Mouse (Mus musculus) heart, embryonic 16.5 days (tissue): ENCODE measurements at regions not wholly inside any gene's neighbourhood (a gene's known extent, or its start where the extent isn't known, plus 50 kb on each side); places are given as distances from the start of the nearest gene placed in this dataset.

ENCODE experiments used
- ATAC-seq: fragments of 200-750 bp; cut with Nextera tagmentation; replicated peaks from 2 replicates; pipeline ENCODE4 v1.8.0; 2017; ENCODE audit warnings: moderate number of reproducible peaks; ENCODE audit not compliant: insufficient read depth, low FRiP score; ENCODE audit errors: extremely low read depth
- H3K27ac ChIP-seq: fragments of 300-500 bp; sonication (generic); 2 replicates; pipeline ENCODE4 v1.5.1; 2014; ENCODE audit warnings: mild to moderate bottlenecking, low read length, control low read depth, moderate library complexity
- H3K27me3 ChIP-seq: fragments of 300-500 bp; sonication (generic); 2 replicates; pipeline ENCODE4 v1.6.1; 2014; ENCODE audit warnings: low read length, mixed read lengths; ENCODE audit not compliant: control insufficient read depth, insufficient read depth
- H3K36me3 ChIP-seq: fragments of 300-500 bp; sonication (generic); 2 replicates; pipeline ENCODE4 v1.6.1; 2014; ENCODE audit not compliant: control insufficient read depth, insufficient read depth
- H3K4me1 ChIP-seq: fragments of 300-500 bp; sonication (generic); 2 replicates; pipeline ENCODE4 v1.6.1; 2014; ENCODE audit warnings: low read length, mixed read lengths; ENCODE audit not compliant: control insufficient read depth, insufficient read depth
- H3K4me2 ChIP-seq: fragments of 300-500 bp; sonication (generic); 2 replicates; pipeline ENCODE4 v1.6.1; 2014; ENCODE audit warnings: low read depth, mild to moderate bottlenecking, control low read depth, low read length
- H3K4me3 ChIP-seq: fragments of 300-500 bp; sonication (generic); 2 replicates; pipeline ENCODE4 v1.5.1; 2014; ENCODE audit warnings: mild to moderate bottlenecking, control low read depth, low read length
- H3K9ac ChIP-seq: fragments of 300-500 bp; sonication (generic); 2 replicates; pipeline ENCODE4 v1.6.1; 2014; ENCODE audit warnings: low read length, control low read depth
- H3K9me3 ChIP-seq: fragments of 300-500 bp; sonication (generic); replicated peaks from 2 replicates; pipeline ENCODE4 v1.6.1; 2016; ENCODE audit warnings: low read length; ENCODE audit not compliant: control insufficient read depth
- WGBS: fragments of 180-500 bp; shearing (Covaris S2); extraction: QIAGEN DNeasy Blood & Tissue Kit; methylation state at CpG from one replicate; pipeline ENCODE4 v1.1.7; 2014; 5-methylcytosine and 5-hydroxymethylcytosine counted together

DNA sequence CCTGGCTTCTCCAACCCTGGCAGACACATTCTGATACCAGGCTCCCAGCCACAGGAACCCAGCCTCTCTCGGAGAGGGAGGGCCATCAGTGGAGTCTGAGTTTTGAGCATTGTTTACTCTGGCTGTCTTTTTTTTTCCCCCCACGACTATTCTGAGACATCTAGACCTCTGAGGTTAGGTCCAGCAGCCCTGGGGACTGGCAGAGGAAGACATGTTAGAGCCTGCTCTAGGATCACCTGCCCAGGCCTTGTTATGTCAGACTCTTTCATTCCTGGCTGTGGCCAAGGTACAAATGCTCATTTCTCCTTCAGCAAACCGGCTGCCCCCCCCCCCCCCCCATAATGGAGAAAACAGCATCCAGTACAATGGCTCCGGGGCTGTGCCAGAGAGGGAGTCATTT is 291.4 kb downstream of the CK137956 start:
- Histone ChIP-seq H3K36me3 (no peaks in the 10 kb centered on the region), H3K27ac (no peak overlapping the region), H3K4me3 (no peak overlapping the region), H3K9me3 (no peaks in the 10 kb centered on the region), H3K4me2 (no peak overlapping the region), H3K4me1 (no peaks in the 10 kb centered on the region), H3K9ac (no peak overlapping the region), H3K27me3 (no peaks in the 10 kb centered on the region)
- WGBS: 34% methylated on average over 4 of the region's 4 CpGs
- no peak for ATAC-seq

DNA sequence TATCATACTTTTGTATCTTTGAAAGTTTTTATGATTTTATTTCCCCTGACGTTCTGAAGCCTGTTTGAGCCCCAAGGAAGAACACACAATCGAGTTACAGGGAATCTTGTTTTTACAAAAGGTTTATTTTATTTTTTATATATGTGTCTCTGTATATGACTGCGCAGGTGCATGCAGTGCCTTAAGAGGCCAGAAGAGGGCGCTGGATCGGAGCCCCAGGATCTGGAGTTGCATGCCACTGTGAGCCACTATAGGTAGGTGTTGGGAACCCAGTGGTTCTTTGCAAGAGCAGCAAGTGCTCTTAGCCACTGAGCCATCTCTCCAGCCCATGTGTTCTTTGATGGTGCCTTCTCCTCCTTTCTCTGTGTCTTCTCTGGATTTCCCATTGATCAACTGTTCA is 292.3 kb downstream of the CK137956 start:
- H3K9me3 ChIP-seq: no peaks in the 10 kb centered on the region
- 50% methylated on average over 5 of the region's 5 CpGs for WGBS
- no peak for ATAC-seq
- no peaks in the 10 kb centered on the region for H3K36me3 ChIP-seq
- H3K4me2 ChIP-seq: no peak overlapping the region
- H3K4me1 ChIP-seq: no peaks in the 10 kb centered on the region
- no peaks in the 10 kb centered on the region for H3K27me3 ChIP-seq
- no peak overlapping the region for H3K9ac ChIP-seq
- H3K27ac ChIP-seq: no peak overlapping the region
- no peak overlapping the region for H3K4me3 ChIP-seq

DNA sequence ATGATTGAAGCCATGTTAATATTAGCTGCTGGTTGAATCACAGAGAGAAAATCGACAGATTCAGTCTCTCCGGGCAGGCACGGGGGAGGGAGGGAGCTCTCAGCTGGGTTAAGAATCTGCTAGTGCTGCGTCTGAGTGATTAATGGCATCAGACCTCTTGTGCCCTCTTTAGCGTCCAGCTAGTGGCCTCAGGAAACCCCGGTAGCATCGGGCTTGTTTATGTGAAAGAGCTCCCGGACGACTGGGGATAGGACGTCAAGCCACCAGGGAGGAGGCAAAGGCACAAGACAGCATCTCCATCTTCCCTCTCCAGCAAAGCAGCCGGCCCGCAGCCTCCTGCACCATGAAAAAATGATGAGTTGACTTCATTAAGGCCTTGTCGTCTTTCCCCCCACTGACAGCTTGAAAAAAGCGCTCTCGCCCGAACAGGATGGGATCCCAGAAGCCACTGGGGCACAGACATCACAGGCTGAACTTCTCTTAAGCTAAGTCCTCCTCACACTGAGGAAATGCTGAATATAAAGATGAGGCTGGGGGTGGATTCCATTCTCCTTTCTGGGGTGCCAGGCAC is 294.9 kb downstream of the CK137956 start:
- no peak overlapping the region for H3K4me3 ChIP-seq
- no peaks in the 10 kb centered on the region for H3K4me1 ChIP-seq
- 42% methylated on average over 16 of the region's 16 CpGs for WGBS
- no peak overlapping the region for H3K4me2 ChIP-seq
- no peak overlapping the region for H3K27ac ChIP-seq
- H3K36me3 ChIP-seq: no peaks in the 10 kb centered on the region
- no peaks in the 10 kb centered on the region for H3K9me3 ChIP-seq
- no peaks in the 10 kb centered on the region for H3K27me3 ChIP-seq
- H3K9ac ChIP-seq: no peak overlapping the region
- ATAC-seq: no peak

DNA sequence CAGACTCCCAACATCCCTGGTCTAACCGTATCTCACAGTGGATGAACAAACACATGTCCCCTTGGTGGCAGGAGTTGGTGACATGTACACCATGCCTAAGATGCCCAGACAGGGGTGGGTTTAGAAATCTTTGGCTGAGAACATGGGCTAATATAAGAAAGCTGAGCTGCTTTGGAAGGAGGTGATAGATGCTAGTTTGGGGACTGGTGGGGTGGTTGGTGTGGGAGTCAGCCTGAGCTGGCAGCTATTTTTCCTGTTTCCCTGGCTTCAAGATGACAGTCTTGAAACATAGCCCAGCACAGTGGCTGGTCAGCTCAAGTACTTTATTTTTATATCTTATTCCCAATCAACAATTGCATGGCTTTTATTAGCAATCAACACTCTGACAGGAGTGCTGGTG is 302.0 kb upstream of the Gjb5 start:
- Histone ChIP-seq H3K27me3 (no peaks in the 10 kb centered on the region), H3K27ac (no peak overlapping the region), H3K9ac (no peak overlapping the region), H3K4me3 (no peak overlapping the region), H3K9me3 (no peaks in the 10 kb centered on the region), H3K4me2 (no peak overlapping the region), H3K36me3 (no peaks in the 10 kb centered on the region), H3K4me1 (no peaks in the 10 kb centered on the region)
- ATAC-seq: no peak
- 84% methylated on average over 1 of the region's 1 CpGs for WGBS

DNA sequence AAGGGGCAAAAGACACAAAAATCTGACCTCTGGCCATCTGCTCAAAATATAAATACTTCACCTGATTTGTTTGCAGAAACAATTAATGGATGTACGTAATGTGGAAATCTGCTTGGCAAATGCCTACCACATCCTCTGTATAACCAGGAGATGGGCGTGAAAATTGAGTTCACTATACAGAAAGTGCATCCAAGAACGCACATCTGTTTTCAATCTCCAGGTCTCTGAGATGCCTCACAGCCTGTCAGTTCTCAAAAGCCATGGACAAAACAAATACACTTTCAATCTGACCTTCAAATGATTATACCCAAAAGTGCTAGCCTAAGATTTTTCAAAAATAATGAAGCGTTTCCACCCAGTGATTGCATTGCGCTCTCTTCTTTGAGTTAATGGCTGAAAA is 293.6 kb upstream of the Gjb5 start:
- H3K4me3 ChIP-seq: no peak overlapping the region
- 72% methylated on average over 5 of the region's 5 CpGs for WGBS
- ATAC-seq: no peak

DNA sequence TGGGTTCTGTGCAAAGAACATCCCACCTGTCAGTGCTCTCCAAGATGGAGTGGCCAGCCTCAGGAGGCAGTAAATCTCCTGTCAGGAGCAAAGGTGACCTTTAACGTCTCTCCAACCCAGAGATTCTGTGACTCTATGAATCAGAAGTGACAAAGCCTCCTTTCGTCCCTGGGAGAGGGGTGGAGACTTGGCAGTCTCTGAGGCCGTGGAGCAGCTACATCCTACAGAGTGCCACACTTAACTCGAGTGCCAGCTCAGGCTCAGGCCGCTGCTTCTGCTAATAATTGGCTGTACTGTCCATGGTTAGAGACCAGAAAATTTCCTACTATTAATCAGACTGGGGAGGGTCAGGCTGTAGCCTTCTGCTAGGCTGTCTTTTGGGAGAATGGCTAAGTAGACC is 290.0 kb upstream of the Gjb5 start:
- no peak overlapping the region for H3K9ac ChIP-seq
- H3K27me3 ChIP-seq: no peaks in the 10 kb centered on the region
- H3K36me3 ChIP-seq: no peaks in the 10 kb centered on the region
- no peak overlapping the region for H3K27ac ChIP-seq
- no peak for ATAC-seq
- no peaks in the 10 kb centered on the region for H3K9me3 ChIP-seq
- H3K4me2 ChIP-seq: no peak overlapping the region
- WGBS: 47% methylated on average over 5 of the region's 5 CpGs
- H3K4me3 ChIP-seq: no peak overlapping the region
- no peaks in the 10 kb centered on the region for H3K4me1 ChIP-seq

More for the DNA sequence above, 293.6 kb upstream of the Gjb5 start:
- H3K9ac ChIP-seq: no peak overlapping the region
- no peaks in the 10 kb centered on the region for H3K4me1 ChIP-seq
- H3K27me3 ChIP-seq: no peaks in the 10 kb centered on the region
- no peak overlapping the region for H3K27ac ChIP-seq
- no peaks in the 10 kb centered on the region for H3K9me3 ChIP-seq
- H3K36me3 ChIP-seq: no peaks in the 10 kb centered on the region
- H3K4me2 ChIP-seq: no peak overlapping the region

DNA sequence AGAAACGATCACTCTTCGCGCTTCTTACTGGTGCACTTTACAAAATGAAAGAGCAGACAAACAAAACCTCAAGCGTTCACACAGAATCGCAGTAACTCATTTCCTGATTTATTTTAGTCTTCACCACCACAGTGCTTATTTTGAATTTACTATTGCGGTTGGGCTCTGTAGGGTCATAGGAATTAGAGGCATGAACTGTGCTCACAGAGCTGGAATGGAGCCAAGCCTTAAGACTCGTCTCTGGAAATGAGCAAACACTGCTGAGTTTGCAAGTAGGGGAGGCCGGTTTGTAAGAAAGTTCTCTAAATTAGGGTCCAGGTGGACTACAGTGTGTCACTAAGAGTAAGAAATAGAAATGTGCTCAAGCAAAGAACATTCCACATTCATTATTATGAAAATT is 289.2 kb upstream of the Gjb5 start:
- WGBS: 48% methylated on average over 8 of the region's 8 CpGs
- no peak overlapping the region for H3K27ac ChIP-seq
- no peak for ATAC-seq

DNA sequence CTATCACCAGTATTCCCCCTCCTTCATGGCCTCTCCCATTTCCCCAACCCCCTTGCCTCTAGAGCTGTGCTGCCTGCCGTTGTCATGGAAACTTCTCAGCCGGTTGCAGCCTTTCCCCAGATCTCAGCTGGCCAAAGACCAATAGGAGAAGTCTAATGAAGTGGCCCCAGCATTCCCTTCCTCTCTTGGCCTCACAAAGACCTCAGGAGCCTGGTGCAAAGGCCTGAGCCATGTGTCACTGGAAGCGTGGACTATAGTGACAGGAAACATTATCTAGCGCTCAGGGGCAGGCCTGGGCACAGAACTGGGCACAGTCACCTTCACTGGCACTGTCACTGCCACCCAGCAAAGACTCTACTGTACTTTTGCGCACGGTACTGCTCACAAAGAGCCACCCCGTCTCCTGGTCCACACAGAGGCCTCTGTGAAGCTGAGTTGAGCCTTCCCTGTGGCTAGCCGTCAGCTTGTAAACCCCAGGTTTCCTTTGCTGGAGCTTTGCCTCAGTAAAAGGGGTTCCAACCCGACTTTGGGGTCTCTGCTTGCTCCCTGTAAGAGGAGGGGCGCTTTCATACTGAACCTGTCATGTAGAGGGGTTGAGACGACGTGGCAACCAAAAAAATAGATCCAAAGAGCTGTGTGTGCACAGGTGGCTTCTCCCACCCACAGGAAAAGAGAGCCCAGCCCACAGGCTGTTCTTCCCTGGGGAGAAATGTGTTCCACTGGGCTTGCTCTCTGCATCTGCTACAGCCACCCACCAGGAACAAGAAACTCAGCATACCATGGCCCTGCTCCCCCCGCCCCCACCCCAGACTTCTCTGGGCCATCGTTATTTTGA is 282.5 kb upstream of the Gjb5 start:
- ATAC-seq: no peak

More for the DNA sequence above, 289.2 kb upstream of the Gjb5 start:
- Histone ChIP-seq H3K9me3 (no peaks in the 10 kb centered on the region), H3K4me2 (no peak overlapping the region), H3K4me3 (no peak overlapping the region), H3K9ac (no peak overlapping the region), H3K4me1 (no peaks in the 10 kb centered on the region), H3K36me3 (no peaks in the 10 kb centered on the region), H3K27me3 (no peaks in the 10 kb centered on the region)

DNA sequence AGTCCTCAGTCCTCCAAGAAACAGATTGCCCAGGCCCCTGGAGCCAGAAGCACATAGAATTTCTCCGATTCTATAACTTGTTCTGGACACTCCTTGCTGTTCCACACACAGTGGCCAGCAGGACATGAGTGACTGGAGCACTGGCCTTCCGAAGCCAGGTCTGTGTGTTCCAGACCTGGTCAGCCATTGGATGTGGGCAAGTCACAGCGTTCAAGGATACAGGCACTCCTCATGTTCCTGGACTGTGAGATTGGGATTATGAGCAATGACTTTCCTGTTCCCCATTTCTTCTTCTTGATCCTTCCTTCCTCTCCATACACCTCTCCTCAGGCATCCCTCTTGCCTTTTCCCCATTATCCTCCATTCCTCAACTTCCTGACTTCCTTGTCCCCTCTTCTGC is 281.8 kb upstream of the Gjb5 start:
- Histone ChIP-seq H3K9ac (no peak overlapping the region), H3K4me2 (no peak overlapping the region), H3K27me3 (no peaks in the 10 kb centered on the region), H3K27ac (no peak overlapping the region), H3K9me3 (no peaks in the 10 kb centered on the region), H3K4me3 (no peak overlapping the region), H3K4me1 (no peaks in the 10 kb centered on the region), H3K36me3 (no peaks in the 10 kb centered on the region)
- no peak for ATAC-seq
- WGBS: 82% methylated on average over 3 of the region's 3 CpGs

More for the DNA sequence above, 282.5 kb upstream of the Gjb5 start:
- H3K27me3 ChIP-seq: no peaks in the 10 kb centered on the region
- H3K4me1 ChIP-seq: no peaks in the 10 kb centered on the region
- H3K27ac ChIP-seq: no peak overlapping the region
- H3K4me2 ChIP-seq: no peak overlapping the region
- no peak overlapping the region for H3K4me3 ChIP-seq
- WGBS: 49% methylated on average over 14 of the region's 14 CpGs
- no peaks in the 10 kb centered on the region for H3K9me3 ChIP-seq
- H3K36me3 ChIP-seq: no peaks in the 10 kb centered on the region
- H3K9ac ChIP-seq: no peak overlapping the region
